Mouse (Mus musculus) cerebellum, adult 2 months (tissue): ENCODE measurements around the gene Rab1a.

Experiments
- CTCF ChIP-seq: fragments of 200-500 bp; IDR thresholded peaks from 2 replicates; pipeline ENCODE4 v1.5.1; 2011; ENCODE audit warnings: low read depth, mild to moderate bottlenecking, control low read depth, low read length, moderate library complexity, borderline replicate concordance; ENCODE audit not compliant: insufficient read depth
- POLR2A ChIP-seq: fragments of 200-500 bp; IDR thresholded peaks from 2 replicates; pipeline ENCODE4 v1.6.1; 2011; ENCODE audit warnings: low read length, control low read depth, borderline replicate concordance; ENCODE audit not compliant: insufficient read depth

- TF ChIP-seq POLR2A (no peak), CTCF (no peak)
Measured at GRCm38 (mm10) chr11:20204870-20205446, 3.7 kb downstream of the Rab1a start.
